Mouse (Mus musculus) thymus, postnatal 36 days (tissue): ENCODE measurements around the gene Dcaf4.

Source experiments
- DNase-seq, 2 experiments: peaks; one replicate each; pipeline ENCODE4 v3.0.0; 2022; ENCODE audit warnings: mixed read lengths in 2 of 2

Dcaf4 gene

GRCm38 (mm10) chr12:83520311-83520890, at the start of gene Dcaf4:
Gene Dcaf4 (plus strand): TSS chr12:83520466.
- peak; percentile 98 to 99 for DNase-seq

- no peak for DNase-seq
Observed at GRCm38 (mm10) chr12:83471760-83472159, 48.5 kb upstream of the Dcaf4 start.

- no peak for DNase-seq
Observed at GRCm38 (mm10) chr12:83473987-83474600, 46.2 kb upstream of the Dcaf4 start.

GRCm38 (mm10) chr12:83475419-83475818, 44.8 kb upstream of the Dcaf4 start:
- DNase-seq, result no peak

- no peak for DNase-seq
Observed at GRCm38 (mm10) chr12:83476277-83476676, 44.0 kb upstream of the Dcaf4 start.

- DNase-seq, result no peak
Observed at GRCm38 (mm10) chr12:83479140-83479539, 41.1 kb upstream of the Dcaf4 start.

- DNase-seq, result no peak
Observed at GRCm38 (mm10) chr12:83479818-83480401, 40.4 kb upstream of the Dcaf4 start.

GRCm38 (mm10) chr12:83481439-83481838, 38.8 kb upstream of the Dcaf4 start:
- DNase-seq, result no peak

- no peak for DNase-seq
Observed at GRCm38 (mm10) chr12:83483653-83484052, 36.6 kb upstream of the Dcaf4 start.

- DNase-seq, result no peak
Observed at GRCm38 (mm10) chr12:83484855-83485745, 35.2 kb upstream of the Dcaf4 start.

GRCm38 (mm10) chr12:83485911-83486670, 34.2 kb upstream of the Dcaf4 start:
- DNase-seq, result peak in 1 of 2 experiments; percentile 5

- DNase-seq, result peak; percentile 24 to 38
Observed at GRCm38 (mm10) chr12:83486671-83487461, 33.4 kb upstream of the Dcaf4 start.

- peak; percentile 84 to 87 for DNase-seq
Observed at GRCm38 (mm10) chr12:83487476-83487991, 32.7 kb upstream of the Dcaf4 start, which contains the start of gene Dpf3. Gene Dpf3 (minus strand): TSS chr12:83487716.

- DNase-seq, result peak in 1 of 2 experiments; percentile 3
Observed at GRCm38 (mm10) chr12:83488211-83488941, 31.9 kb upstream of the Dcaf4 start.

GRCm38 (mm10) chr12:83489748-83490147, 30.5 kb upstream of the Dcaf4 start:
- no peak for DNase-seq

GRCm38 (mm10) chr12:83491609-83492008, 28.7 kb upstream of the Dcaf4 start:
- peak in 1 of 2 experiments; percentile 17 for DNase-seq

GRCm38 (mm10) chr12:83492808-83493207, 27.5 kb upstream of the Dcaf4 start:
- DNase-seq, result no peak

- DNase-seq, result no peak
Observed at GRCm38 (mm10) chr12:83494196-83494595, 26.1 kb upstream of the Dcaf4 start.

GRCm38 (mm10) chr12:83495248-83495960, 24.9 kb upstream of the Dcaf4 start:
- DNase-seq, result no peak

GRCm38 (mm10) chr12:83495961-83496282, 24.3 kb upstream of the Dcaf4 start:
- no peak for DNase-seq
